Mouse (Mus musculus): ENCODE measurements around the gene Plac1. TPM values are rescaled to one million over a fixed set of nuclear protein-coding genes. Genes with fewer than 3 reads are reported as not detected.

Plac1 gene
- polyA plus RNA-seq, 1 experiment from 2014 or later = 4.6 TPM

GRCm38 (mm10) chrX:53179801-53180200 lies 60.1 kb downstream of the Plac1 start:
- Histone ChIP-seq H3K4me2 (replicated peaks) (no peak overlapping the region), H3K27ac (no peak overlapping the region), H3K27me3 (replicated peaks) (no peaks in the 10 kb centered on the region), H3K4me1 (replicated peaks) (no peaks in the 10 kb centered on the region), H3K9ac (no peak overlapping the region), H3K4me3 (replicated peaks) (no peak overlapping the region), H3K36me3 (no peaks in the 10 kb centered on the region), H3K9me3 (no peaks in the 10 kb centered on the region)
- no peak for ATAC-seq
- 75% methylated on average over 3 of the region's 3 CpGs for WGBS

DNA sequence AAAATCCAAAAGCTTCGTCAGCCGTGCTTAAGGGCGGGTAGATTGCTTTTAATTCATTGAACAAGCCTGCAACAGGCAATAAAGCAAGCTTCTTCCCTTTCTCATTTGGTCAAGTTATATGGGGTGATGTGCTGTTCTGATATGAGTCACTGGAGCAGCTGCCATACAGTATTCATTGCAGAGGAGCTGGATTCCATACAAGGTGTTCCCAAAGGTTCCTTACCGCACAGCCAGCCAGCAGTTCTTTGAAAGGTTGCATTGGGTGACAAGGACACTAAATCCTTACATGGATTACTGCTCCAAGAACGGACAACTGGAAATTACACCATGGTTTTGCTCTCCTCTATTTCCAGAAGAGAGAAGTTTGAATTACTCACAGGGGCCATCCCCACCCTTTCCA lies 63.6 kb downstream of the Plac1 start:
- Histone ChIP-seq H3K4me1 (replicated peaks) (no peaks in the 10 kb centered on the region), H3K27me3 (replicated peaks) (no peaks in the 10 kb centered on the region), H3K36me3 (no peaks in the 10 kb centered on the region), H3K4me2 (replicated peaks) (no peak overlapping the region), H3K4me3 (replicated peaks) (no peak overlapping the region), H3K27ac (no peak overlapping the region), H3K9ac (no peak overlapping the region), H3K9me3 (no peaks in the 10 kb centered on the region)
- ATAC-seq = no peak
- 85% methylated on average over 5 of the region's 5 CpGs for WGBS

DNA sequence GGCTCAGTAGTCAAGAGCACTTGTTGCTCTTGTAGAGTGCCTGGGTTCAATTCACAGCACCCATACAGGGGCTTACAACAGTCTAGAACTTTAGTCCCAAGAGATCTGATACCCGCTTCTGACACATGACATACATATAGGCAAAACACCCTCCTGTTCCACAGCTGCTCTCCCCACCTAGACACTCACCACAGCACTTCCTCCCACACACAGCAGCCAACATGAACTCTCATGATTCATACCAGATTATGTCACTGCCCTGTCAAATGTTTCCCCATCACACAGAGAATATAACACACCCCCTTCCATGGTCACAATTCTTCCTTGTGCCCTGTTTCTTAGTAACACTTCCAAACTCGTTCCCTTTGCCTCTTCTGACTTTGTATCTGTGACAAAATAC lies 71.3 kb downstream of the Plac1 start:
- Histone ChIP-seq H3K36me3 (no peaks in the 10 kb centered on the region), H3K4me2 (replicated peaks) (no peak overlapping the region), H3K27ac (no peak overlapping the region), H3K9me3 (no peaks in the 10 kb centered on the region), H3K4me1 (replicated peaks) (no peaks in the 10 kb centered on the region), H3K4me3 (replicated peaks) (no peak overlapping the region), H3K27me3 (replicated peaks) (no peaks in the 10 kb centered on the region), H3K9ac (no peak overlapping the region)
- ATAC-seq = no peak
- 73% methylated on average over 2 of the region's 2 CpGs for WGBS

DNA sequence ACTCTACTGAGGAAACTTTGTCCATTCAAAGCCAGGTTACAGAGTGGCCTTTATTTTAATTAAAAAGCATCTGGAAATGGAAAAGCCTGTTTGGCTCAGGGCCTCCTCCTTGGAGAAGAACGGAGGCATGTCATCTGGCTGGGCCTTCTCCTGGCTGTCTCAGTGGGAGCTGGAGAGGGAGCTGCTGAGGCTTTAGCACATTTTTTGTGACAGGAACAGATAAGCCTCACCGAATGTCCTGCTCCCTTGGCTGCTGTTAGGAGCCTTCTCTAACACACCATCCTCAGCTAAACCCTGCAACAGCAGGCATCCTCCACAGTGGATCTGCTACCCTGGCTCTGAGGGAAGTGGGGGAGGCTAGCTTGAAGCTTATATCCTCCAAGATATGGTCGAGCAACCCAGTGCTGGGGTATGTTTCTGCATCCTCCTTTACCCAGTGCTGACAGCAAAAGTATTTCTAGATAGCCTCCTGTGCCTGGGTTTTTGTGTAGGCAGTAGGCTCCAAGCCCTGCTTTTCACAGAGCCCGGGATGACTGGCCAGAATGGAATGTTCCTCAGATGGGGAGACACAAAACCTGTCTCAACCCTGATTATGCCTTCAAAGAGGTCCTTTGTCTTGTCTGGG lies 72.9 kb downstream of the Plac1 start:
- H3K27ac ChIP-seq = 0 out of 2 replicates have a peak overlapping the region, but pooled peaks have one; percentile 32
- no peaks in the 10 kb centered on the region for H3K9me3 ChIP-seq
- H3K4me1 ChIP-seq (replicated peaks) = no peaks in the 10 kb centered on the region
- H3K36me3 ChIP-seq = no peaks in the 10 kb centered on the region
- H3K9ac ChIP-seq = no peak overlapping the region
- ATAC-seq = no peak
- 46% methylated on average over 4 of the region's 4 CpGs for WGBS
- H3K27me3 ChIP-seq (replicated peaks) = no peaks in the 10 kb centered on the region
- H3K4me3 ChIP-seq (replicated peaks) = no peak overlapping the region
- H3K4me2 ChIP-seq (replicated peaks) = no peak overlapping the region

DNA sequence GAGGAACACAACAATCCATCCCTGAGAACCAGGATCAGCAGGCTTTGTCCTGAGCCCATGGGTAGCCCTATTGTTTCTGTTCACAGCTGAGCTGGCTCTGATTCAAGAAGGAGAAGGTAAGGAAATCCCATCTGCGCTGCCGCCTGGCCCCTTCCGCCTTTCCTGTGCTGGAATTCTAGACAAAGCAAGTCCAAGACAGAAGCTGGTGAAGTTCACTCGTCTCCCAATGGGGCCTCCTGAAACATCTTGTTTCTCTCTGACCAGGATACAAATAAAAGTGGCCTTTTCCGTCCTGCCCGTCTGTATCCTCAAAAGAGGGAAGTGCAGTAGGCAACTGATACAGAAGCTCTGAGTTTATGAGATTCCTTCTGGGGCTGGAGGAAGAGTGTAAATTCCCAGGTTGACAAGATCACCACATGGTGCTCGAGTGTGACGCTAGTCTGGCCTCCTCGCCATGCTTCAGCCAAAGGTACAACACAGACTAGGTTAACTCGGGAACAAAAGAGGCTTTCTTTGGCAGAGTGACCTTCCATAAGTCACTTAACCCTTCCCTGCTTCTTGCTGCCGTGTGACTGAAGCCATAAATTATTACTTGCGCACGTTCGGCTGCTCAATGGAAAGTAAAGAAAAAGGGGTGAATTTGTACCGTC lies 73.5 kb downstream of the Plac1 start:
- ATAC-seq = no peak
- H3K27ac ChIP-seq = 0 out of 2 replicates have a peak overlapping the region, but pooled peaks have one; percentile 32

GRCm38 (mm10) chrX:53162589-53162988 lies 77.3 kb downstream of the Plac1 start:
- H3K4me3 ChIP-seq (replicated peaks) = no peak overlapping the region
- H3K36me3 ChIP-seq = no peaks in the 10 kb centered on the region
- peak; percentile 59; the same call in 1 of the 2 replicates for ATAC-seq
- H3K27me3 ChIP-seq (replicated peaks) = no peaks in the 10 kb centered on the region
- H3K9me3 ChIP-seq = no peaks in the 10 kb centered on the region
- no peak overlapping the region for H3K9ac ChIP-seq
- H3K4me2 ChIP-seq (replicated peaks) = no peak overlapping the region
- no peak overlapping the region for H3K27ac ChIP-seq
- 47% methylated on average over 4 of the region's 4 CpGs for WGBS
- no peaks in the 10 kb centered on the region for H3K4me1 ChIP-seq (replicated peaks)

More for the DNA sequence above, 73.5 kb downstream of the Plac1 start:
- H3K4me3 ChIP-seq (replicated peaks) = no peak overlapping the region
- no peak overlapping the region for H3K4me2 ChIP-seq (replicated peaks)
- no peaks in the 10 kb centered on the region for H3K9me3 ChIP-seq
- no peaks in the 10 kb centered on the region for H3K36me3 ChIP-seq
- H3K27me3 ChIP-seq (replicated peaks) = no peaks in the 10 kb centered on the region
- H3K9ac ChIP-seq = no peak overlapping the region
- 52% methylated on average over 15 of the region's 15 CpGs for WGBS
- H3K4me1 ChIP-seq (replicated peaks) = no peaks in the 10 kb centered on the region

GRCm38 (mm10) chrX:53161583-53161982 lies 78.3 kb downstream of the Plac1 start:
- H3K27ac ChIP-seq = no peak overlapping the region
- peak; percentile 43 for ATAC-seq
- H3K4me3 ChIP-seq (replicated peaks) = no peak overlapping the region
- no peaks in the 10 kb centered on the region for H3K9me3 ChIP-seq
- 39% methylated on average over 4 of the region's 4 CpGs for WGBS
- H3K4me1 ChIP-seq (replicated peaks) = no peaks in the 10 kb centered on the region
- H3K4me2 ChIP-seq (replicated peaks) = no peak overlapping the region
- H3K27me3 ChIP-seq (replicated peaks) = no peaks in the 10 kb centered on the region
- no peak overlapping the region for H3K9ac ChIP-seq
- no peaks in the 10 kb centered on the region for H3K36me3 ChIP-seq

DNA sequence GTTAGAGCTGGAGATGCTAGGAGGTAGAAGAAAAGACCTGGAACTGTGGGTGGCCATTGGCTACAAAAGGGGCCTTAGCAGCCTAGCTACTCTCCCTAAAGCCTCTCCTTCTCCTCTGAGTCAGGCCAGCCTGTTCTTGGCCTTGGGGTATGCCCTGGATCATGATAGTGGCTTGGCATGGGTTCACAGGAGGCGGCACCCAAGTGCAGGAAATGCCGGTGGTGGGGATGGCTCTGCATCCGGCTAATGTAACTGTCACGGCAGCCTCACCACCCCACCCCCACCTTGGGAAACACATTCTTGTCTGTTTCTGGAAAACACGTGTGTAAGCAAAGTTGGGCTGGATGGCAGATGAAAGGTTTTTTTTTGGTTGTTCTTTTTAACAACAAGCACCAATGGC lies 78.8 kb downstream of the Plac1 start:
- ATAC-seq = peak; percentile 56; the same call in 1 of the 2 replicates
- H3K4me2 ChIP-seq (replicated peaks) = no peak overlapping the region
- 37% methylated on average over 5 of the region's 5 CpGs for WGBS

DNA sequence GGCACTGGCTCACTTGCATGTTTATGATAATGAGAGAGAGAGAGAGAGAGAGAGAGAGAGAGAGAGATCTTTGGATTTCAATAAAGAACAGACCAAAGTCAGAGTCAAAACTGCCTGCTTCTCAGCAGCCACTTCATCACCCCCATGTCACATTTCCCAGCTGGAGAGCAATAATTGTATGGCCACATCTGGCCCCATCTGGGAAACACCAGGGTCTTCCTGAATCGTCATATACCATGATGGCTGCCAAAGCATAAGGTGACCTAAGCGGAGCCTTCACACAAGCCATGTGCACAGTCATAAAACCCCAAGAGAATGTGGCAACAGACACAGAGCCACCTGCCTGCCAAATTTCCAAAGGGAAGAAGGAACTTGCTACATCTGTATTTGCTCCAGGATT lies 91.9 kb downstream of the Plac1 start:
- no peak overlapping the region for H3K4me3 ChIP-seq (replicated peaks)
- no peaks in the 10 kb centered on the region for H3K27me3 ChIP-seq (replicated peaks)
- no peak overlapping the region for H3K27ac ChIP-seq
- H3K9ac ChIP-seq = no peak overlapping the region
- no peak for ATAC-seq
- WGBS = 46% methylated on average over 2 of the region's 2 CpGs
- no peak overlapping the region for H3K4me2 ChIP-seq (replicated peaks)
- H3K9me3 ChIP-seq = no peaks in the 10 kb centered on the region
- no peaks in the 10 kb centered on the region for H3K36me3 ChIP-seq
- H3K4me1 ChIP-seq (replicated peaks) = no peaks in the 10 kb centered on the region

More for the DNA sequence above, 78.8 kb downstream of the Plac1 start:
- H3K4me3 ChIP-seq (replicated peaks) = no peak overlapping the region
- H3K4me1 ChIP-seq (replicated peaks) = no peaks in the 10 kb centered on the region
- no peaks in the 10 kb centered on the region for H3K9me3 ChIP-seq
- no peaks in the 10 kb centered on the region for H3K36me3 ChIP-seq
- H3K27ac ChIP-seq = 0 out of 2 replicates have a peak overlapping the region, but pooled peaks have one; percentile 27
- H3K9ac ChIP-seq = no peak overlapping the region
- no peaks in the 10 kb centered on the region for H3K27me3 ChIP-seq (replicated peaks)

DNA sequence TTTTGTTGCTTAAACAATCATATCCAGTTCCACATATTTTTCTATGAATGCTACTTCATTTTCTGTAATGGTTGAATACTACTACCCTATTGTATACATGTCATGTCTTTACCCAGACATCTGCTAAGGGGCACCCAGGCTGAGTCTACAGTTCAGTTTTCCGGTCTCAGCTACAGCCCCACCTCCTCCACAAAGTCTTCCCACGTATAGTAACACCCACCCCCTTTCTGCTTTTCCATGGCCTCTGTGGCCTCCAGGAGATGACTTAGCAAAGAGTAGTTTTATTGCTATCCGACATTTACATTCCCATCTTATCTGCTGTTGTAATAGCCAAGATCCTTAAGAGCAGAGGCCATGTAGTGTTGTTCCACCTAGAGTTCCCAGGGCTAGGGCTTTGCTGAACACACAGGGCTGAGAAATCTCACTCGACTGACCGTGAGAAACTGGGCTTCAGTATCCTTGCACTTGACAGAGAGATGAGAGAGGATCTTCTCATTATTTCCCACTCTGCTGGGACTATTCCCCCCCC lies 93.5 kb downstream of the Plac1 start:
- Histone ChIP-seq H3K9ac (no peak overlapping the region), H3K36me3 (no peaks in the 10 kb centered on the region), H3K27me3 (replicated peaks) (no peaks in the 10 kb centered on the region), H3K4me1 (replicated peaks) (no peaks in the 10 kb centered on the region), H3K9me3 (no peaks in the 10 kb centered on the region), H3K27ac (no peak overlapping the region), H3K4me2 (replicated peaks) (no peak overlapping the region), H3K4me3 (replicated peaks) (no peak overlapping the region)
- 62% methylated on average over 5 of the region's 5 CpGs for WGBS
- ATAC-seq = peak; percentile 93

DNA sequence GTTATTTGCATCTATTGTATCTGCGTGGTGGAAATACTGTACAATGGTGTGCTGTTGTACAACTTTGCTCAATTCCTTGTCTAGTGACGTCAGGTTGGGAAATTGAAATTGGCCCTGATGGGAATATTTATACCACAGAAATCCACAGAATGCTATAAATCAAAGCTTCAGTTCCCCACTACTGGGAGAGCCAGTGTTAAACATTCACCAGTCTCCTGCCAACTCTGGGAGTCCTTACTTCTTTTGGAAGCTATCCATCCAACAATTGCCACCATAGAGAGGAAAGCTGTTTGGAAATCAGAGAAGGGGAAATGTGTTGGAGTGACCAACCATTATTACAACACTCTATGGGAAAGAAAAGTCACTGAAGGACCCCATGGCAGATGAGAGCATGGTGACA lies 100.3 kb downstream of the Plac1 start:
- 81% methylated on average over 2 of the region's 2 CpGs for WGBS
- H3K4me2 ChIP-seq (replicated peaks) = no peak overlapping the region
- H3K9me3 ChIP-seq = no peaks in the 10 kb centered on the region
- no peak overlapping the region for H3K9ac ChIP-seq
- H3K27ac ChIP-seq = no peak overlapping the region
- H3K4me3 ChIP-seq (replicated peaks) = no peak overlapping the region
- no peaks in the 10 kb centered on the region for H3K4me1 ChIP-seq (replicated peaks)
- H3K36me3 ChIP-seq = no peaks in the 10 kb centered on the region
- H3K27me3 ChIP-seq (replicated peaks) = no peaks in the 10 kb centered on the region
- no peak for ATAC-seq

- no peak overlapping the region for H3K9ac ChIP-seq
- 76% methylated on average over 2 of the region's 2 CpGs for WGBS
- H3K27ac ChIP-seq = no peak overlapping the region
- no peaks in the 10 kb centered on the region for H3K4me1 ChIP-seq (replicated peaks)
- no peaks in the 10 kb centered on the region for H3K36me3 ChIP-seq
- no peak overlapping the region for H3K4me3 ChIP-seq (replicated peaks)
- no peaks in the 10 kb centered on the region for H3K27me3 ChIP-seq (replicated peaks)
- H3K9me3 ChIP-seq = no peaks in the 10 kb centered on the region
- no peak for ATAC-seq
- H3K4me2 ChIP-seq (replicated peaks) = no peak overlapping the region
Observed at GRCm38 (mm10) chrX:53137066-53137465, 102.8 kb downstream of the Plac1 start.

GRCm38 (mm10) chrX:53129501-53129900 lies 110.4 kb downstream of the Plac1 start:
- ATAC-seq = no peak
- H3K4me1 ChIP-seq (replicated peaks) = no peaks in the 10 kb centered on the region
- 46% methylated on average over 2 of the region's 2 CpGs for WGBS
- H3K9me3 ChIP-seq = no peaks in the 10 kb centered on the region
- H3K36me3 ChIP-seq = no peaks in the 10 kb centered on the region
- H3K27ac ChIP-seq = no peak overlapping the region
- no peak overlapping the region for H3K4me3 ChIP-seq (replicated peaks)
- no peaks in the 10 kb centered on the region; the same call in 1 of the 2 replicates for H3K27me3 ChIP-seq (replicated peaks)
- no peak overlapping the region for H3K4me2 ChIP-seq (replicated peaks)
- no peak overlapping the region for H3K9ac ChIP-seq

Measured in intestine, embryonic 15.5 days (tissue).